Mouse (Mus musculus) hindbrain, embryonic 16.5 days (tissue): Measurements from ENCODE around the gene Smoc2. TPM values are rescaled to one million over a fixed set of nuclear protein-coding genes. Genes with fewer than 3 reads are reported as not detected.

Source experiments
- ATAC-seq: fragments of 200-750 bp; cut with Nextera tagmentation; 2 replicates; pipeline ENCODE4 v1.8.0; 2017; ENCODE audit warnings: moderate TSS enrichment, moderate library complexity
- H3K27ac ChIP-seq: fragments of 300-500 bp; sonication (generic); 2 replicates; pipeline ENCODE4 v1.5.1; 2014; ENCODE audit warnings: low read depth, mild to moderate bottlenecking, control low read depth, low read length, moderate library complexity
- H3K27me3 ChIP-seq: fragments of 300-500 bp; sonication (generic); replicated peaks from 2 replicates; pipeline ENCODE4 v1.6.1; 2014; ENCODE audit warnings: low read length; ENCODE audit not compliant: control insufficient read depth, insufficient read depth
- H3K36me3 ChIP-seq: fragments of 300-500 bp; sonication (generic); 2 replicates; pipeline ENCODE4 v1.6.1; 2014; ENCODE audit warnings: mild to moderate bottlenecking, low read length, moderate library complexity, mixed read lengths; ENCODE audit not compliant: control insufficient read depth, insufficient read depth
- H3K4me1 ChIP-seq: fragments of 300-500 bp; sonication (generic); 2 replicates; pipeline ENCODE4 v1.6.1; 2014; ENCODE audit warnings: low read depth, low read length; ENCODE audit not compliant: control insufficient read depth, insufficient read depth
- H3K4me2 ChIP-seq: fragments of 300-500 bp; sonication (generic); 2 replicates; pipeline ENCODE4 v1.6.1; 2014; ENCODE audit warnings: mild to moderate bottlenecking, low read length, control low read depth, moderate library complexity
- H3K4me3 ChIP-seq: fragments of 300-500 bp; sonication (generic); 2 replicates; pipeline ENCODE4 v1.5.1; 2014; ENCODE audit warnings: mild to moderate bottlenecking, low read length, control low read depth, moderate library complexity
- H3K9ac ChIP-seq: fragments of 300-500 bp; sonication (generic); 2 replicates; pipeline ENCODE4 v1.6.1; 2014; ENCODE audit warnings: low read depth, mild to moderate bottlenecking, control low read depth, low read length, moderate library complexity
- H3K9me3 ChIP-seq: fragments of 300-500 bp; sonication (generic); 2 replicates; pipeline ENCODE4 v1.6.1; 2014; ENCODE audit warnings: mild to moderate bottlenecking, low read length, moderate library complexity; ENCODE audit not compliant: control insufficient read depth
- WGBS: fragments of 180-500 bp; shearing (Covaris S2); extraction: QIAGEN DNeasy Blood & Tissue Kit; methylation state at CpG from one replicate; pipeline ENCODE4 v1.1.7; 2014; 5-methylcytosine and 5-hydroxymethylcytosine counted together
- polyA plus RNA-seq: library from polyadenylated mRNA; unstranded; fragments of >200 nt; fragmentation: Nextera tagmentation; extraction: Ambion mirVana; gene quantifications from 2 replicates; pipeline ENCODE4 v1.2.1, GENCODE M21; 2015

The Smoc2 gene
- polyA plus RNA-seq, 1 experiment from 2014 or later = 6.8 TPM

- Histone ChIP-seq H3K4me1 (no peaks in the 10 kb centered on the region), H3K4me3 (no peak overlapping the region), H3K36me3 (no peaks in the 10 kb centered on the region), H3K9ac (no peak overlapping the region), H3K9me3 (no peaks in the 10 kb centered on the region), H3K4me2 (no peak overlapping the region), H3K27me3 (no peaks in the 10 kb centered on the region), H3K27ac (no peak overlapping the region)
- 87% methylated on average over 6 of the region's 6 CpGs for WGBS
- no peak for ATAC-seq
Measured at GRCm38 (mm10) chr17:14349086-14349814, 69.9 kb downstream of the Smoc2 start.

- Histone ChIP-seq H3K4me3 (no peak overlapping the region), H3K27me3 (no peaks in the 10 kb centered on the region), H3K36me3 (no peaks in the 10 kb centered on the region), H3K4me2 (no peak overlapping the region), H3K27ac (no peak overlapping the region), H3K9me3 (no peaks in the 10 kb centered on the region), H3K9ac (no peak overlapping the region), H3K4me1 (no peaks in the 10 kb centered on the region)
- no peak for ATAC-seq
- WGBS = 85% methylated on average over 10 of the region's 10 CpGs
Measured at GRCm38 (mm10) chr17:14353219-14354079, 74.1 kb downstream of the Smoc2 start.

GRCm38 (mm10) chr17:14361511-14361910 lies 82.2 kb downstream of the Smoc2 start:
- Histone ChIP-seq H3K9ac (no peak overlapping the region), H3K36me3 (no peaks in the 10 kb centered on the region), H3K4me3 (no peak overlapping the region), H3K4me1 (no peaks in the 10 kb centered on the region), H3K9me3 (no peaks in the 10 kb centered on the region), H3K27ac (no peak overlapping the region), H3K4me2 (no peak overlapping the region), H3K27me3 (no peaks in the 10 kb centered on the region)
- WGBS = 88% methylated on average over 1 of the region's 1 CpGs
- ATAC-seq = no peak

- H3K4me3 ChIP-seq = no peak overlapping the region
- H3K4me1 ChIP-seq = peaks cover 5% of the 10 kb centered on the region
- H3K9me3 ChIP-seq = no peaks in the 10 kb centered on the region
- no peak overlapping the region for H3K27ac ChIP-seq
- no peak for ATAC-seq
- WGBS = 79% methylated on average over 5 of the region's 5 CpGs
- no peaks in the 10 kb centered on the region for H3K36me3 ChIP-seq
- H3K4me2 ChIP-seq = no peak overlapping the region
- no peak overlapping the region for H3K9ac ChIP-seq
- H3K27me3 ChIP-seq = no peaks in the 10 kb centered on the region
Measured at GRCm38 (mm10) chr17:14370476-14370875, 91.2 kb downstream of the Smoc2 start.

GRCm38 (mm10) chr17:14371606-14372005 lies 92.3 kb downstream of the Smoc2 start:
- Histone ChIP-seq H3K36me3 (no peaks in the 10 kb centered on the region), H3K27ac (no peak overlapping the region), H3K27me3 (no peaks in the 10 kb centered on the region), H3K9ac (no peak overlapping the region), H3K4me3 (no peak overlapping the region), H3K4me2 (no peak overlapping the region), H3K9me3 (no peaks in the 10 kb centered on the region), H3K4me1 (peaks cover 5% of the 10 kb centered on the region)
- WGBS = 92% methylated on average over 6 of the region's 6 CpGs
- ATAC-seq = 0 out of 2 replicates have a peak, but pooled peaks have one; percentile 13

- Histone ChIP-seq H3K4me1 (peaks cover 5% of the 10 kb centered on the region), H3K27ac (peak overlapping the region; percentile 36; the same call in 1 of the 2 replicates)
- WGBS = 26% methylated on average over 25 of the region's 25 CpGs
Measured at GRCm38 (mm10) chr17:14372324-14373145, 93.2 kb downstream of the Smoc2 start.

GRCm38 (mm10) chr17:14378692-14379446 lies 99.6 kb downstream of the Smoc2 start:
- no peaks in the 10 kb centered on the region for H3K4me1 ChIP-seq
- no peaks in the 10 kb centered on the region for H3K9me3 ChIP-seq
- no peaks in the 10 kb centered on the region for H3K36me3 ChIP-seq
- H3K27ac ChIP-seq = no peak overlapping the region
- H3K9ac ChIP-seq = no peak overlapping the region
- H3K27me3 ChIP-seq = no peaks in the 10 kb centered on the region
- WGBS = 66% methylated on average over 17 of the region's 17 CpGs
- peak; percentile 55 for ATAC-seq
- H3K4me2 ChIP-seq = no peak overlapping the region
- no peak overlapping the region for H3K4me3 ChIP-seq

More at GRCm38 (mm10) chr17:14372324-14373145, 93.2 kb downstream of the Smoc2 start:
- H3K9me3 ChIP-seq = no peaks in the 10 kb centered on the region
- no peaks in the 10 kb centered on the region for H3K27me3 ChIP-seq
- H3K9ac ChIP-seq = peak overlapping the region; percentile 24
- H3K4me3 ChIP-seq = no peak overlapping the region
- peak overlapping the region; percentile 33 for H3K4me2 ChIP-seq
- peak; percentile 80 for ATAC-seq
- H3K36me3 ChIP-seq = no peaks in the 10 kb centered on the region

GRCm38 (mm10) chr17:14379518-14379917 lies 100.2 kb downstream of the Smoc2 start:
- Histone ChIP-seq H3K4me2 (no peak overlapping the region), H3K27ac (no peak overlapping the region), H3K27me3 (no peaks in the 10 kb centered on the region), H3K9me3 (no peaks in the 10 kb centered on the region), H3K36me3 (no peaks in the 10 kb centered on the region), H3K9ac (no peak overlapping the region), H3K4me1 (no peaks in the 10 kb centered on the region), H3K4me3 (no peak overlapping the region)
- no peak for ATAC-seq
- WGBS = 85% methylated on average over 2 of the region's 2 CpGs
